Mouse (Mus musculus) midbrain, embryonic 13.5 days (tissue): ENCODE measurements at regions not wholly inside any gene's neighbourhood (a gene's known extent, or its start where the extent isn't known, plus 50 kb on each side); places are given as distances from the start of the nearest gene placed in this dataset.

ENCODE experiments used
- ATAC-seq: fragments of 200-750 bp; cut with Nextera tagmentation; 2 replicates; pipeline ENCODE4 v1.8.0; 2017; ENCODE audit warnings: mild to moderate bottlenecking, moderate TSS enrichment, moderate library complexity
- H3K27ac ChIP-seq: fragments of 300-500 bp; sonication (generic); 2 replicates; pipeline ENCODE4 v1.5.1; 2015; ENCODE audit warnings: inconsistent platforms, mild to moderate bottlenecking, moderate library complexity
- H3K27me3 ChIP-seq: fragments of 300-500 bp; sonication (generic); 2 replicates; pipeline ENCODE4 v1.6.1; 2015; ENCODE audit warnings: mild to moderate bottlenecking, inconsistent platforms
- H3K36me3 ChIP-seq: fragments of 300-500 bp; sonication (generic); 2 replicates; pipeline ENCODE4 v1.6.1; 2015; ENCODE audit warnings: mild to moderate bottlenecking, inconsistent platforms
- H3K4me1 ChIP-seq: fragments of 300-500 bp; sonication (generic); replicated peaks from 2 replicates; pipeline ENCODE4 v1.6.1; 2015; ENCODE audit warnings: inconsistent platforms
- H3K4me2 ChIP-seq: fragments of 300-500 bp; sonication (generic); replicated peaks from 2 replicates; pipeline ENCODE4 v1.6.1; 2015; ENCODE audit warnings: moderate library complexity, mild to moderate bottlenecking, inconsistent platforms
- H3K4me3 ChIP-seq: fragments of 300-500 bp; sonication (generic); replicated peaks from 2 replicates; pipeline ENCODE4 v1.5.1; 2015; ENCODE audit warnings: mild to moderate bottlenecking, inconsistent platforms
- H3K9ac ChIP-seq: fragments of 300-500 bp; sonication (generic); replicated peaks from 2 replicates; pipeline ENCODE4 v1.6.1; 2015; ENCODE audit warnings: mild to moderate bottlenecking, inconsistent platforms
- H3K9me3 ChIP-seq: fragments of 300-500 bp; sonication (generic); 2 replicates; pipeline ENCODE4 v1.6.1; 2016; ENCODE audit warnings: mild to moderate bottlenecking, inconsistent platforms
- WGBS: fragments of 180-500 bp; shearing (Covaris S2); methylation state at CpG from one replicate; pipeline ENCODE4 v1.1.7; 2015; 5-methylcytosine and 5-hydroxymethylcytosine counted together

DNA sequence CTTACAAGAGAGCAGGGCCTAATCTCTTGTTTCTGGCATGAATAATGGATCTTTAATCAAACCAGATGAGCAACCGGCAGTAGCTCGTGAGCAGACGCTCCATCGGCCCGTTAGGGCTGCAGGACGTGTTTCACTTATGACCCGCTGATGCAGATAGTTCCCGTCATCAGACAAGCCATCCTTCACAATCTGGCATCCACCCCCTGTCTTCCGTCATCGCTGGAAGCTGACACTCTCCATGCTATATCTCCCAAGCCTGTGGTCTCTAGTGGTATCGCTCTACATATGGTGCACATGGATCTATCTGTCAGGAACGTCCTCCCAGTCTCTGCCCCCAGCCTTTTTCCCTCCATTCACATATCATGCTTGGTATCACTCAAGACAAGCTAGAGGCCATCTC lies 137.0 kb downstream of the Hlx start:
- ATAC-seq = no peak
- no peaks in the 10 kb centered on the region for H3K36me3 ChIP-seq
- H3K4me3 ChIP-seq = no peak overlapping the region
- H3K4me1 ChIP-seq = no peaks in the 10 kb centered on the region
- H3K9ac ChIP-seq = no peak overlapping the region
- no peaks in the 10 kb centered on the region for H3K27me3 ChIP-seq
- WGBS = 84% methylated on average over 12 of the region's 12 CpGs
- H3K4me2 ChIP-seq = no peak overlapping the region
- no peaks in the 10 kb centered on the region for H3K9me3 ChIP-seq
- H3K27ac ChIP-seq = no peak overlapping the region

DNA sequence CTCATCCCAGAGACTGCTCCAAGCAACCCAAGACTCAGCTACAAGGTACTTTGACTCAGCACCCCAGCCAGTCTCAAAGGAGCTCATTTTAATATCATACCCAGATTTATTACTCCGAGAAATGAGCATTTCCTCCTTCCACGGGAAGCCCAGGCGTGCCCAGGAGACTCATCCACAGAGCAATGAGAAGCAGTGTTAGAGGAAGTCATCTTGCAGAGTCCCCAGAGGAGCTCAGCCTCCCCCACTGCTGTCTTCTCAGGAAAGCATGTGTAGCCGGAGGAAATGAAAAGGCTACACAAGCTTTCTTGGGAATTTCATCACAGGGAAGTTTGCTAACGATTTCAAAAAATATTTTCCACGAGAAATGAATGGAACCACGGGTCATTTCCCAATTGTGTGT lies 141.8 kb downstream of the Hlx start:
- Histone ChIP-seq H3K36me3 (no peaks in the 10 kb centered on the region), H3K27ac (no peak overlapping the region), H3K9me3 (no peaks in the 10 kb centered on the region)

DNA sequence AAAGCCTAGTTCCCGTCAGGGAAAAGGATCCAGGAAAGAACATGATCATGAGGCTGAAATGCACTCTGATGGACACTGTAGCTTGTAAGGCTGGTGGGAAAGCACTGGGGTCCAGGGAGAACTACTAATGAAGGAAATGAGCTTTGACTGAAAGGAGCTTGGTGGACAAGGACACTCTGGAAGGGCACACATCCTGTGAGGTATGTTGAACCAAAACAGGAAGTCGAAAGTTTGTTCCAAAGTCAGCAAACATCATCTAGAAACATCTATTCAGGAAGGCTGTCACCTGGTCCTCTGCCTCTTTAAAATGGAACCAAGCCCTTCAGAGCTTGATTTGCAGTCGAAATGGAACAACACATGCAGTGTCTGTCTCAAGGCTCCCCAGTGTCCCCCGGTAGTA lies 143.1 kb downstream of the Hlx start:
- no peak for ATAC-seq
- 84% methylated on average over 4 of the region's 4 CpGs for WGBS
- H3K4me1 ChIP-seq = no peaks in the 10 kb centered on the region

More for the DNA sequence above, 141.8 kb downstream of the Hlx start:
- no peak for ATAC-seq
- no peaks in the 10 kb centered on the region for H3K4me1 ChIP-seq
- WGBS = 80% methylated on average over 7 of the region's 7 CpGs
- H3K27me3 ChIP-seq = no peaks in the 10 kb centered on the region
- no peak overlapping the region for H3K4me2 ChIP-seq
- no peak overlapping the region for H3K9ac ChIP-seq
- no peak overlapping the region for H3K4me3 ChIP-seq

DNA sequence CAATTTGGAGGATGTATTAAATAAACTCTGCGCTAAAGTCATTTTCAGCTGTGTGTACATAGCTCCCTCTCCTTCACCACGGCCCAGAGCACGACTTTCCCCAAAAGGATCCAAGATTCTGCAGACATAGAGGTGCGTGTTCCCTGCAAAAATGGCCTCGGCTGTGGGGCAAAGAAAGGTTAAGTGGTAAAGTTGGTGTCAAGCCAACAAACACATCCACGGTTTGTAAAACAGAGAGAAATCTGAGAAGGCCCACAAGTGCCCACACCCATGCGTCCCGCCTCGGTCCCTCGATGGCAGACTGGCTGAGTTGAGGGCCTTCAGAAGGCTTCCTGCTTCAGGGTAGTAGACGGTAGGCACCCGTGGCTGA lies 147.9 kb downstream of the Hlx start:
- WGBS = 93% methylated on average over 12 of the region's 12 CpGs

More for the DNA sequence above, 143.1 kb downstream of the Hlx start:
- no peak overlapping the region for H3K4me3 ChIP-seq
- H3K27ac ChIP-seq = no peak overlapping the region
- H3K9me3 ChIP-seq = no peaks in the 10 kb centered on the region
- H3K4me2 ChIP-seq = no peak overlapping the region
- H3K36me3 ChIP-seq = no peaks in the 10 kb centered on the region
- no peak overlapping the region for H3K9ac ChIP-seq
- no peaks in the 10 kb centered on the region for H3K27me3 ChIP-seq

DNA sequence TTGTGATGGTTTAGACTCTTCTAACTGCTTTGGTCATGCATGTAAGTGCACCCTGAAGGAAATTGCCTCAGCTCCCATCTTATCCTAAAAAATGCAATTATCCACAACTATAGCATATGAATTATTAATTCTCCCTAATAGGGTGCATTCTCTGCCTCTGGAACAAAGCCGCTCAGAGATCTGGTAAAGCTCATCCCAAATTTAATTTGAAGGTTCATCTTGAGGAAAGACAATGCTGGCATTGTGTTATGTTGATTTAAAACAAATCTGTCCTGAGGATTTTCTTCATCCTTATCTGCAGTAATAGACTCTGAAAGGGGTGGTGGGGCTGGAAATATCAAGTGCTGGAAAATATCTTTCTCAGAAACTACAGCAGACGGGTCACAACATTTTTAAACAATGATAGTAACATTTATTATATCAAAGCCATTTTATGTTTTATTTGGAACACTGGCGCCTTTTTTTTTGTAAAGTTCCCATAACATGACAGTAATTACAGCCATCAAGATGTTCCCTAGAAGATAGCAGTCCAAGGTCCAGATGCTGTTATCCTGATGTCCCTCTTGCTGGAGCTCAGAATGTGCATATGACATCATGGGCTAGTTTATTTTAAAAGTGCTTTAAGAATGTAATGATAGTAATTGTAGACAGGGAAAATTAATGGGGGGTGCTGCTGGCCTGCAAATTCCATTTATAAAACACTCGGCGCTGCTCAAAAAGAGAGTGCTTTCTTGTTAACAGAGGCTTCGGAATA lies 148.5 kb downstream of the Hlx start:
- H3K4me3 ChIP-seq = no peak overlapping the region
- H3K36me3 ChIP-seq = no peaks in the 10 kb centered on the region
- H3K4me2 ChIP-seq = no peak overlapping the region
- ATAC-seq = no peak
- H3K27me3 ChIP-seq = no peaks in the 10 kb centered on the region
- H3K4me1 ChIP-seq = no peaks in the 10 kb centered on the region
- H3K9me3 ChIP-seq = no peaks in the 10 kb centered on the region
- H3K9ac ChIP-seq = no peak overlapping the region
- no peak overlapping the region for H3K27ac ChIP-seq
- WGBS = 87% methylated on average over 6 of the region's 6 CpGs

More for the DNA sequence above, 147.9 kb downstream of the Hlx start:
- Histone ChIP-seq H3K9me3 (no peaks in the 10 kb centered on the region), H3K27me3 (no peaks in the 10 kb centered on the region), H3K9ac (no peak overlapping the region), H3K4me2 (no peak overlapping the region), H3K4me3 (no peak overlapping the region), H3K27ac (no peak overlapping the region), H3K36me3 (no peaks in the 10 kb centered on the region), H3K4me1 (no peaks in the 10 kb centered on the region)
- ATAC-seq = no peak

DNA sequence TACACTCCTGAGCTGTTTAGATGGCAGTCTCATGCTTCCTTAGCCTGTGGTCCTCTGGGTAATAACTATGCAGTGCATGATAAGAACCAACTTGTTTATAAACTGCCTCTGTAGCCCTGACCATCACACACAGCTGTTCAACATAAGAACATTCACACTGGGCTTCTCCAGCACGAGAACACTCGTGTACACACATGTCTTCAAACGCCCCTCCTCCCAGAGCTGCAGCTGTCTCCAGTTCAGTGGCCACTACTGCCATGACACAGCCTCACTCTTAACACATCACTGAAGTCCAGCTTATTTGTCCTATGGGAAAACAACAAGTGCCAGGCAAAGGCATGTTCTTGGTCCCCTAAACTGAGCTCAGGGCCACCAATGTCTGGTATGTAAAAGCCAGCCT lies 152.9 kb downstream of the Hlx start:
- H3K4me3 ChIP-seq = no peak overlapping the region
- no peak overlapping the region for H3K4me2 ChIP-seq
- H3K36me3 ChIP-seq = no peaks in the 10 kb centered on the region
- no peaks in the 10 kb centered on the region for H3K4me1 ChIP-seq
- H3K27ac ChIP-seq = no peak overlapping the region
- no peak overlapping the region for H3K9ac ChIP-seq
- no peak for ATAC-seq
- WGBS = 87% methylated on average over 3 of the region's 3 CpGs
- no peaks in the 10 kb centered on the region for H3K9me3 ChIP-seq
- no peaks in the 10 kb centered on the region for H3K27me3 ChIP-seq

DNA sequence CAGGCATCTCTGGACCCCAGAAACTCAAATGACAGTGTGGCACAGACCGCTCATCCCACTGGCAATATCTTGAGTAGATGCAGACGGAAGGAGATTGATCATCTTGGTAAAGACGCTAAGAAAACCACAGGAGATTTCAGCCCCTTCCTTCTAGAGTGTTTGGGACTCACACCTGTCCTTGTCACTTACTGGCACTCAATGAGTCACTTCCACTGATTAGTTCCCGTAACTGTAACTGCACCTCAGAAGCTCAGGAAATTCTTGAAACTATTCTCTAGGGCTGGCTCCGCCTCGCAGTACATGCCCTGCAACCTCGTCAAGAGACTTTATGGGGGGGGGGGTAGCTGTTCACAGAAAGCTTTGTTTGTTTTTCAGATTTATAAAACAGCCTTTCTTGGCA lies 155.9 kb downstream of the Hlx start:
- Histone ChIP-seq H3K9ac (no peak overlapping the region), H3K36me3 (no peaks in the 10 kb centered on the region), H3K9me3 (no peaks in the 10 kb centered on the region), H3K27ac (no peak overlapping the region), H3K27me3 (no peaks in the 10 kb centered on the region), H3K4me3 (no peak overlapping the region), H3K4me1 (no peaks in the 10 kb centered on the region), H3K4me2 (no peak overlapping the region)
- no peak for ATAC-seq
- WGBS = 87% methylated on average over 7 of the region's 7 CpGs

DNA sequence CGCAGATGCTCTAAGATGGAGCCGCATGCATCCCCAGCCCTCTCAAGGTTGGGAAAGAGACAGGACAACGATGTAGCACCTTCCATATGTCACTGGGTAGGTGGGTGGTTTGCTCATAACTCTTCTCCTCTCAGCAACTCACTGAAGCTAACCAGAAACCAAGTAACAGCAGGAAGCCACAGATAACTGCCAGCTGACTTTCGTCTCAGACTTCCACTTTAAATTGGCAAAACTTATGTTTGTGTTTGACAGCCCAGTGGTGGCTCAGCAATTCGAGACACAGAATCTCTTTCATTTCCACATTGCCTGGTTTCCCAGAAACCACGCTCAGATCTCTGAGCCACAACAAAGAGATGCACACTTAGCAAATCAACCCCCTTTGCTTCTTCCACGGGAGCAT lies 159.1 kb downstream of the Hlx start:
- Histone ChIP-seq H3K4me3 (no peak overlapping the region), H3K9me3 (no peaks in the 10 kb centered on the region), H3K4me2 (no peak overlapping the region), H3K4me1 (no peaks in the 10 kb centered on the region), H3K36me3 (no peaks in the 10 kb centered on the region), H3K27me3 (no peaks in the 10 kb centered on the region), H3K27ac (no peak overlapping the region), H3K9ac (no peak overlapping the region)
- ATAC-seq = no peak
- 79% methylated on average over 7 of the region's 7 CpGs for WGBS

DNA sequence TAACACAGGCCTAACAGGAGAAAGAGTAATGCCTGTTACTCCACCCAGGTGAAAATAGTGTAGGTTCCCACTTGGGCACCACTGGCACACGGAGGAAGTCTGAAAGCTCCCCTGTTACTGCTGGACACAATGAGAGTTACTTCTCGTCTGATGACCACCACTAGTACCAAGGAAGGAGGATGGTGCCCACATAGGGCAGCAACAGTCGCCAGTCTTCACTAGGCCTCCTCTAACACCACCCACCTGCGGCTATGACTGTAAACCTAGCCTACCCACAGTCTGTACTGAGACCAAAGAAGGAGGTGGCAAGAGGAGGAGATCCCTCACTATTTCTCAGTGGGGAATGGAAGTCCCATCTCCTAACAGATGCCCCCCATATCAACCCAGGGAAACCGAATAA lies 161.7 kb downstream of the Hlx start:
- Histone ChIP-seq H3K27me3 (no peaks in the 10 kb centered on the region), H3K9ac (no peak overlapping the region), H3K36me3 (no peaks in the 10 kb centered on the region), H3K4me1 (no peaks in the 10 kb centered on the region), H3K4me3 (no peak overlapping the region), H3K9me3 (no peaks in the 10 kb centered on the region), H3K27ac (no peak overlapping the region), H3K4me2 (no peak overlapping the region)
- 88% methylated on average over 5 of the region's 5 CpGs for WGBS
- ATAC-seq = no peak

DNA sequence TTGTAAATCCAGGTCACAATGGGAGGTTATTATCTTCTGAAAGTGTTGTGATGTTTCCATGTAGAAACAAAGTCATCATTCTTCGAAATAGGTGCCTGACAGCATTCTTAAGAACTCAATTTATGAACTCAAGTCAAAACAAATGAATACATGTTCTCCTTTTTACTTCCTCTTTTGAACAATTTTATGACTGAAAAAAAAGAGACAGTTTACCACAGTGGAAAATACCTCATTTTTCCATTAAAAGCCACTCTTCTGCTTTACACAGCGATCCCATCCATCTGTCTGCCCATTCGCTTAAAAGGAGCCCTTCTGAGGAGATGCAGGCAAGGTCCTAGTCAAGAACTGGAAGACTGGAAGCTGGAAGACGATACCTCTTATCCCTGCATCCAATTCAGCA lies 169.5 kb downstream of the Hlx start:
- H3K9ac ChIP-seq = no peak overlapping the region
- H3K9me3 ChIP-seq = no peaks in the 10 kb centered on the region
- no peak overlapping the region for H3K4me3 ChIP-seq
- H3K27ac ChIP-seq = no peak overlapping the region
- H3K36me3 ChIP-seq = no peaks in the 10 kb centered on the region
- WGBS = 92% methylated on average over 4 of the region's 4 CpGs
- ATAC-seq = no peak
- no peak overlapping the region for H3K4me2 ChIP-seq
- no peaks in the 10 kb centered on the region for H3K4me1 ChIP-seq
- H3K27me3 ChIP-seq = no peaks in the 10 kb centered on the region

DNA sequence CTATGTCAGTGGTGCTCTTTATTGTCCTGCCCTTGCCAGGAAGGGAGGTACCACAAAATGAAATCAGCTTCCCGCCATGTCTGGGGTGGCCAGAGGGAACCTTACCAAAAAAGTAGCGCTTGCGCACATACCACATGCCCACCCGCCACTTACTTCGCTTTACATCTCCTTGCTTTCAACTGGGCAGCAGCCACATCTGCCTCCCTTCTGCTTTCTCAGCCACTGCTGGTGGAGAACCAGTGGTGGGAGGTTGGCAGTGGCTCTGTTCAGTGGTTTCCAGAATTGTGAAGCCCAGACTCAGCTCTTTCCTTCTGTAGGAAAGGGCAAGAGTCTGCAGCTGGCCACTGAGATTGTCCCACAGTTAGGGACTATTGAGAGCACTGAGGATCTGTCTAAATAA lies 170.2 kb downstream of the Hlx start:
- no peak overlapping the region for H3K9ac ChIP-seq
- no peak overlapping the region for H3K27ac ChIP-seq
- ATAC-seq = no peak
- H3K27me3 ChIP-seq = no peaks in the 10 kb centered on the region
- no peak overlapping the region for H3K4me2 ChIP-seq
- no peaks in the 10 kb centered on the region for H3K9me3 ChIP-seq
- no peaks in the 10 kb centered on the region for H3K36me3 ChIP-seq
- H3K4me1 ChIP-seq = no peaks in the 10 kb centered on the region
- no peak overlapping the region for H3K4me3 ChIP-seq
- 95% methylated on average over 5 of the region's 5 CpGs for WGBS

DNA sequence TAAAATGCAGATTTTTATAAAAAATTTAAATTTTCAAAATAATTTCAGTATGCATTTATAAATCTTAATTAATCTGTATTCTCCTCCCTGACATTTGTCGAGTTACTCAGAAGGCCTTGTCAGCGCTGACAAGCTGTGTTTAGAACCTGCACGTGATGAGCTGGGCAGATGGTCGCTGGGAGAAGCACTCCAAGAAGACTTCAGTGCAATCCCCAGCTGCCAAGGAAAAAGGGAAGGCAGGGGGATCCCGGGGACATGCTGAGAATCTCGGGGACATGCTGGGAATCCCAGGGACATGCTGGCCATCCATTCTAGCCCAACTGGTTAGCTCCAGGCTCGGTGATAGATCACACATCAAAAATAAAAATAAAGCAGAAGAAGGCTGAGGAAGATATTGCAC lies 172.9 kb downstream of the Hlx start:
- H3K9me3 ChIP-seq = no peaks in the 10 kb centered on the region
- no peak for ATAC-seq
- H3K27me3 ChIP-seq = no peaks in the 10 kb centered on the region
- H3K9ac ChIP-seq = no peak overlapping the region
- H3K4me1 ChIP-seq = no peaks in the 10 kb centered on the region
- no peak overlapping the region for H3K4me3 ChIP-seq
- no peak overlapping the region for H3K4me2 ChIP-seq
- WGBS = 58% methylated on average over 7 of the region's 7 CpGs
- no peaks in the 10 kb centered on the region for H3K36me3 ChIP-seq
- no peak overlapping the region for H3K27ac ChIP-seq

DNA sequence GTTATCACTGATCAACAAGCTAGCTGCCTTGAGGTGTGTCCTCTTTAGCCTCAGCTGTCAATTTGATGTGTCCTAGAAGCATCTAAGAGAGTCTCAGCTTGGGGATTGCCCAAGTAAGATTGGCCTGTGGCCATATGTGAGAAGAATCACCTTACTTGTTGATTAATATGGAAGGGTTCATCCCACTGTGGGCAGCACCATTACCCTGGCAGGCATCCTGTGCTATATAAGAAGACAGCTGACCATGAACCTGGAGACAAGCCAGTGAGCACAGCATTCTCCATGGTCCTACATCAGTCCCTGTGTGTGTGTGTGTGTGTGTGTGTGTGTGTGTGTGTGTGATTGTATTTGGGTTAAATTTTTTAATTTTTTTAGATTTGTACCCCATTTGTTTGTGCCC lies 178.6 kb downstream of the Hlx start:
- Histone ChIP-seq H3K9ac (no peak overlapping the region), H3K4me2 (no peak overlapping the region), H3K9me3 (no peaks in the 10 kb centered on the region), H3K4me3 (no peak overlapping the region), H3K4me1 (no peaks in the 10 kb centered on the region), H3K27ac (no peak overlapping the region), H3K27me3 (no peaks in the 10 kb centered on the region), H3K36me3 (no peaks in the 10 kb centered on the region)
- no peak for ATAC-seq
